Mouse (Mus musculus) retina, postnatal 7 days (tissue): Measurements from ENCODE around the gene Eif5a2.
"Not testable (repeated sequence)": the region's sequence is repeated elsewhere in the genome, so short reads cannot be mapped to it uniquely, and the experiment has no call there.

ENCODE experiments used
- DNase-seq: peaks from one replicate; pipeline ENCODE4 v3.0.0-alpha.2; 2012; ENCODE audit warnings: low read depth, low spot score

Eif5a2 gene

GRCm38 (mm10) chr3:28780994-28781393 is at the start of gene Eif5a2:
Gene Eif5a2 (plus strand): TSS chr3:28781276.
- DNase-seq = peak; percentile 92

- no peak for DNase-seq
Observed at GRCm38 (mm10) chr3:28734712-28735111, 46.4 kb upstream of the Eif5a2 start.

- no peak for DNase-seq
Observed at GRCm38 (mm10) chr3:28736981-28737380, 44.1 kb upstream of the Eif5a2 start.

GRCm38 (mm10) chr3:28740353-28740752 is 40.7 kb upstream of the Eif5a2 start:
- DNase-seq = no peak

- no peak for DNase-seq
Observed at GRCm38 (mm10) chr3:28743251-28743650, 37.8 kb upstream of the Eif5a2 start.

GRCm38 (mm10) chr3:28745835-28746483 is 35.1 kb upstream of the Eif5a2 start:
- DNase-seq = peak; percentile 80

- no peak for DNase-seq
Observed at GRCm38 (mm10) chr3:28748151-28748550, 32.9 kb upstream of the Eif5a2 start.

- DNase-seq = no peak
Observed at GRCm38 (mm10) chr3:28748956-28749355, 32.1 kb upstream of the Eif5a2 start.

GRCm38 (mm10) chr3:28755477-28755876 is 25.6 kb upstream of the Eif5a2 start:
- no peak for DNase-seq

- DNase-seq = no peak
Observed at GRCm38 (mm10) chr3:28761225-28761789, 19.8 kb upstream of the Eif5a2 start.

GRCm38 (mm10) chr3:28766935-28767334 is 14.1 kb upstream of the Eif5a2 start:
- no peak for DNase-seq

GRCm38 (mm10) chr3:28768222-28768621 is 12.9 kb upstream of the Eif5a2 start:
- DNase-seq = no peak

- DNase-seq = not testable (repeated sequence)
Observed at GRCm38 (mm10) chr3:28772919-28773318, 8.2 kb upstream of the Eif5a2 start.

GRCm38 (mm10) chr3:28775361-28775760 is 5.7 kb upstream of the Eif5a2 start:
- DNase-seq = no peak

GRCm38 (mm10) chr3:28775958-28776357 is 5.1 kb upstream of the Eif5a2 start:
- DNase-seq = no peak

GRCm38 (mm10) chr3:28776491-28776890 is 4.6 kb upstream of the Eif5a2 start:
- no peak for DNase-seq

- no peak for DNase-seq
Observed at GRCm38 (mm10) chr3:28780511-28780910, 565 bp upstream of the Eif5a2 start.

GRCm38 (mm10) chr3:28781422-28781821 is 346 bp downstream of the Eif5a2 start:
- DNase-seq = no peak

- DNase-seq = no peak
Observed at GRCm38 (mm10) chr3:28781848-28782247, 772 bp downstream of the Eif5a2 start.

GRCm38 (mm10) chr3:28784176-28784575 is 3.1 kb downstream of the Eif5a2 start:
- DNase-seq = no peak

- DNase-seq = no peak
Observed at GRCm38 (mm10) chr3:28794835-28795234, 13.8 kb downstream of the Eif5a2 start.

- peak; percentile 95 for DNase-seq
Observed at GRCm38 (mm10) chr3:28805301-28806097, 24.4 kb downstream of the Eif5a2 start, which contains the start of gene Rpl22l1. Gene Rpl22l1 (plus strand): TSS chr3:28805436.
